Mouse (Mus musculus) telencephalon, adult 2 months (tissue): Measurements from ENCODE around the gene Cdc42bpa.
"Not testable (repeated sequence)": the region's sequence is repeated elsewhere in the genome, so short reads cannot be mapped to it uniquely, and the experiment has no call there.

Experiments used
- DNase-seq: peaks from one replicate; pipeline ENCODE4 v3.0.0-alpha.2; 2011; ENCODE audit warnings: low read depth, low spot score

The Cdc42bpa gene

GRCm38 (mm10) chr1:179960882-179961698 lies 818 bp downstream of the Cdc42bpa start:
- no peak for DNase-seq

GRCm38 (mm10) chr1:179961777-179962176 lies 1.5 kb downstream of the Cdc42bpa start:
- no peak for DNase-seq

- no peak for DNase-seq
Observed at GRCm38 (mm10) chr1:179969776-179970428, 9.6 kb downstream of the Cdc42bpa start.

- DNase-seq: no peak
Observed at GRCm38 (mm10) chr1:179975021-179975420, 14.7 kb downstream of the Cdc42bpa start.

- DNase-seq: no peak
Observed at GRCm38 (mm10) chr1:179975645-179976275, 15.5 kb downstream of the Cdc42bpa start.

GRCm38 (mm10) chr1:179977437-179977836 lies 17.2 kb downstream of the Cdc42bpa start:
- DNase-seq: no peak

- DNase-seq: no peak
Observed at GRCm38 (mm10) chr1:179978742-179979141, 18.5 kb downstream of the Cdc42bpa start.

- DNase-seq: no peak
Observed at GRCm38 (mm10) chr1:179981680-179982079, 21.4 kb downstream of the Cdc42bpa start.

GRCm38 (mm10) chr1:179982183-179982582 lies 21.9 kb downstream of the Cdc42bpa start:
- no peak for DNase-seq

GRCm38 (mm10) chr1:179982933-179983332 lies 22.7 kb downstream of the Cdc42bpa start:
- no peak for DNase-seq

GRCm38 (mm10) chr1:179984171-179984570 lies 23.9 kb downstream of the Cdc42bpa start:
- no peak for DNase-seq

- DNase-seq: no peak
Observed at GRCm38 (mm10) chr1:179991660-179992235, 31.5 kb downstream of the Cdc42bpa start.

GRCm38 (mm10) chr1:179992255-179992654 lies 32.0 kb downstream of the Cdc42bpa start:
- DNase-seq: no peak

GRCm38 (mm10) chr1:180008057-180008456 lies 47.8 kb downstream of the Cdc42bpa start:
- no peak for DNase-seq

GRCm38 (mm10) chr1:180013479-180013878 lies 53.2 kb downstream of the Cdc42bpa start:
- no peak for DNase-seq

GRCm38 (mm10) chr1:180018218-180018617 lies 57.9 kb downstream of the Cdc42bpa start:
- no peak for DNase-seq

GRCm38 (mm10) chr1:180021463-180022296 lies 61.4 kb downstream of the Cdc42bpa start:
- DNase-seq: peak; percentile 53

GRCm38 (mm10) chr1:180023512-180023911 lies 63.2 kb downstream of the Cdc42bpa start:
- DNase-seq: peak; percentile 17

GRCm38 (mm10) chr1:180029863-180030262 lies 69.6 kb downstream of the Cdc42bpa start:
- not testable (repeated sequence) for DNase-seq

- no peak for DNase-seq
Observed at GRCm38 (mm10) chr1:180030631-180031365, 70.5 kb downstream of the Cdc42bpa start.
